Mouse (Mus musculus) stomach, postnatal 0 days (tissue): ENCODE results near the gene Prkaa1.

Experiments
- CTCF ChIP-seq: IDR thresholded peaks from 2 replicates; pipeline ENCODE4 v1.5.1; 2016; ENCODE audit warnings: antibody characterized with exemption, low read depth, mild to moderate bottlenecking, moderate library complexity
- EP300 ChIP-seq: optimal IDR thresholded peaks from 2 replicates; pipeline ENCODE3; 2016; ENCODE audit warnings: antibody characterized with exemption

DNA sequence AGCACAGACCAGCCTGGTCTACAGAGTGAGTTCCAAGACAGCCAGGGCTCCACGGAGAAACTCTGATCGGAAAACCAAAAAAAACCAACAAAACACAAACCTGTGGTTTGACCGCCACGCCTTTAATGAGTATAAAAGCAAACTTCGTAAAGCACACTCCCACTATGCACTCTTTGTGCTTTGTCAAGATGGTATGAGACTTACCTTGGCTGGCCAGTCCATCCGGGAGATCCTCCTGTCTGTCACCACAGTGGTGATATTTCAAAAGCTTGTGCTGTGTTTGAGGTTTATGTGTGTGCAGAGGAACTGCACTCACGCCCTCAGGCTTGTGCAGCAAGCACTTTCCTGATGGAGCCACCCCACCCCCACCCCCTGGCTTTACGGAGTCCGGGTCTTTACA is 61.6 kb downstream of the Prkaa1 start:
- TF ChIP-seq EP300 (no peak), CTCF (no peak)
